Mouse (Mus musculus): Measurements from ENCODE around the gene Dnajb4. TPM values are rescaled to one million over a fixed set of nuclear protein-coding genes. Genes with fewer than 3 reads are reported as not detected.
"Not testable (repeated sequence)": the region's sequence is repeated elsewhere in the genome, so short reads cannot be mapped to it uniquely, and the experiment has no call there.

The Dnajb4 gene
- polyA plus RNA-seq, 1 experiment, result 94.2 TPM

DNA sequence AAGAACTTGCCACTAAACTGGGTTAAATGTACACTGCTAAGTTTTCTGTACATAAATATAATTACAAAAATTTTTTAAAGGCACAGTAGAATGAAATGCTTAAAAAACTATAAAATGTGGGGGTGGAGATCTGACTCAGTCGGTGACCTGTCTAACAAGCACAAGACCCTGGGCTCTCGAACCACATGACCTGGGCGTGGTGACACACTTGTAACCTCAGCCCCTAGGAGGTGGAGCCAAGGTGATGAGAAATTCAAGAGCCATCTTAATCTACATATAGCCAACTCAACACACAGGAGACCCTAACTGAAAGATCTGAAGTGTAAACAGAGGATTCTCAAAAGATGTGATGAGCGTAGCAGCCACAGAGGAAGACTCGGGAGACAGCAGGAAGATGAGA lies 56.0 kb downstream of the Dnajb4 start:
- TF ChIP-seq POLR2A (IDR thresholded peaks at IDR 0.05; ENCODE audit: low read depth, low read length), result no peak
- no peak for TF ChIP-seq CTCF (IDR thresholded peaks at IDR 0.05; ENCODE audit: borderline replicate concordance, insufficient read depth, low read length)
- Histone ChIP-seq H3K4me3 (ENCODE audit: insufficient read depth, low read length) (no peak overlapping the region), H3K27ac (ENCODE audit: insufficient read depth, low read length) (no peak overlapping the region), H3K4me1 (ENCODE audit: control insufficient read depth, insufficient read depth, low read length) (peaks cover 15% of the 10 kb centered on the region)

DNA sequence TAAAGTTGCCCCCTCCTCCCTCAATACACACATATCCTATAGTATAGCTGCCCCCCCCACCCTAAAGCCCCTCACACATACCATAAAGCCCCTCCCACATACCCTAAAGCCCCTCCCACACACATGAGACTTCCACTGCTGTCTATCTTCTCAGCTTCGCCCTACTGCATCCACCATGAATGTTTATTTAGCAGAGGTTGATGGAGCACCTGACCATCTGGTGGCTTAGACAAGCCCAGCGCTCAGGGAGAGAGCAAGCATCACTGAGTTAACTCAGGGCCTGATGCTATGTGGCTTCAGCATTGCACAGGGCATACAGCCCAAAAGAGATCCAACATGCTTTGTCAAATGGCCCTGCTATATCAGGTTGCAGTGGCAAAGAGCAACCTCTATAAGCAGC lies 57.0 kb downstream of the Dnajb4 start:
- Histone ChIP-seq H3K4me3 (ENCODE audit: insufficient read depth, low read length) (no peak overlapping the region), H3K27ac (ENCODE audit: insufficient read depth, low read length) (no peak overlapping the region), H3K4me1 (ENCODE audit: control insufficient read depth, insufficient read depth, low read length) (peaks cover 13% of the 10 kb centered on the region)
- TF ChIP-seq CTCF (IDR thresholded peaks at IDR 0.05; ENCODE audit: borderline replicate concordance, insufficient read depth, low read length) (no peak), POLR2A (IDR thresholded peaks at IDR 0.05; ENCODE audit: low read depth, low read length) (no peak)

DNA sequence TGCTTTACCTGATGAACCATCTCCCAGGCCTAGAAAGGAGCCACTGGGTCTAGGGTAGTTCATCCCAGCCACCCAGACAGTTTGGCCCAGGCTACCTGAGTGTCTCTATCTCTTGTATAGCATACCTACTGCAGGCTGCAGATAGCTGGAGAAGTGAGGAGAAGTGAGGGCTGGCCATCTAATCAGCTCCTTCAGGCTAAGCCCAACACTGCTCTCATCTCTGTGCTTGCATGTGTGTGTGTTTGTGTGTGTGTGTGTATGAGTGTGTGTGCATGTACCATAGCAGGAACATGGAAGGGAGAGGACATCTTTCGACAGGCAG lies 57.7 kb downstream of the Dnajb4 start:
- H3K27ac ChIP-seq (ENCODE audit: insufficient read depth, low read length), result no peak overlapping the region
- H3K4me3 ChIP-seq (ENCODE audit: insufficient read depth, low read length), result no peak overlapping the region
- H3K4me1 ChIP-seq (ENCODE audit: control insufficient read depth, insufficient read depth, low read length), result peaks cover 13% of the 10 kb centered on the region
- no peak for TF ChIP-seq POLR2A (IDR thresholded peaks at IDR 0.05; ENCODE audit: low read depth, low read length)
- no peak for TF ChIP-seq CTCF (IDR thresholded peaks at IDR 0.05; ENCODE audit: borderline replicate concordance, insufficient read depth, low read length)

DNA sequence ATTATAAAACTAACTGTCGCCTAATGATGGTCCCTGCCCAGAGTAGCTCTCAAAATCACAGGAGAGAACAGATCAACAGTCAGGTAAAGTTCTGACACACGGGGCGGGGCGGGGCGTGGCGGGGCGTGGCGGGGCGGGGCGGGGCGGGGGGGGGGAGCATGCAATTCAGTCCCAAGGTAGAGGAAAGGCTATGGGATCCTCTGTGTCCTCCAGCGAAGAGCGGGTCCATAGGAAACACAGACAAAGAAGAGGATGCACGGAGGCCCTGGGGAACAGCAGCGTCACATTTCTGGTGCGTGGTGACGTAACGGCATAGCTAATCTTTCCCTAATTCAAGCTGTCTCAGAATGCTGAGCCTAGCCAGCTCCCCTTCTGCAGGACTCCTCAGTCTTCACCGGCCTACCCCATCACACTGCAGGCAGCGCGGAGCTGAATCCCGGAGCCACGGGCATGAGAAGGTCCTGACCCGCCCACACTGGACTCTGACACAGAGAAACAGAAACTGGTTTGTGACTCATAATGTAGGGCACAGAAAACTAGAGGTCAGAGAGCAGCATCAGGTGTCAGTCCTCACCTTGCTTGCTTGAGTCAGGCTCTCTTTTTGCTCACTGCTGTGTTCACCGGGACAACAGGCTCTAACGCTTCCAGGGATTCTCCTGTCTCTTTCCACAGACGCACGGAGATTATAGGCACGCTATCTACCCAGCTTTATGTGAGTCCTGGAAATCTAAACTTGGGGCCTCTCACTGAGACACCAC lies 58.2 kb downstream of the Dnajb4 start:
- Histone ChIP-seq H3K4me1 (ENCODE audit: control insufficient read depth, insufficient read depth, low read length) (peaks cover 13% of the 10 kb centered on the region), H3K4me3 (ENCODE audit: insufficient read depth, low read length) (no peak overlapping the region), H3K27ac (ENCODE audit: insufficient read depth, low read length) (no peak overlapping the region)
- TF ChIP-seq CTCF (IDR thresholded peaks at IDR 0.05; ENCODE audit: borderline replicate concordance, insufficient read depth, low read length), result no peak
- TF ChIP-seq POLR2A (IDR thresholded peaks at IDR 0.05; ENCODE audit: low read depth, low read length), result no peak

DNA sequence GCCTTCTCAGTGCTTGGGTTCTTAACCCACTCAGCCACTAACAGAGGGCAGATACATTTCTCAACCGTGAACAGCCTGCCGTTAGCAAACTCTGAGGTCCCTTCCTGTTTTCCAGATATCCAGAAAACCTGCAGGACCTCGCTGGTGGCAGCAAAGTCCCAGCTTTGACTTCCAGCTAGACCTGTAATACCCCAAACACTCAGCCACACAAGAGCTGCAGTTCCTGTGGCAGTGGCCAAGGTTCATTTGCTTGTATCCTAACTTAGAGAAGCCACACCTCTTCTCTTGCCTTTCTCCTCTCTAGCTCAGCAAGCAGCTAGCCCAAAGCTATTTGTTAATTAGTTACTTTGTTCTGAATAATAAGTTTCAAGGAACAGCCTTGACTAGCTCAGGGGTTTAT lies 60.2 kb downstream of the Dnajb4 start:
- no peak for TF ChIP-seq POLR2A (IDR thresholded peaks at IDR 0.05; ENCODE audit: low read depth, low read length)
- no peak for TF ChIP-seq CTCF (IDR thresholded peaks at IDR 0.05; ENCODE audit: borderline replicate concordance, insufficient read depth, low read length)
- Histone ChIP-seq H3K4me1 (ENCODE audit: control insufficient read depth, insufficient read depth, low read length) (peaks cover 8% of the 10 kb centered on the region), H3K27ac (ENCODE audit: insufficient read depth, low read length) (no peak overlapping the region), H3K4me3 (ENCODE audit: insufficient read depth, low read length) (no peak overlapping the region)

DNA sequence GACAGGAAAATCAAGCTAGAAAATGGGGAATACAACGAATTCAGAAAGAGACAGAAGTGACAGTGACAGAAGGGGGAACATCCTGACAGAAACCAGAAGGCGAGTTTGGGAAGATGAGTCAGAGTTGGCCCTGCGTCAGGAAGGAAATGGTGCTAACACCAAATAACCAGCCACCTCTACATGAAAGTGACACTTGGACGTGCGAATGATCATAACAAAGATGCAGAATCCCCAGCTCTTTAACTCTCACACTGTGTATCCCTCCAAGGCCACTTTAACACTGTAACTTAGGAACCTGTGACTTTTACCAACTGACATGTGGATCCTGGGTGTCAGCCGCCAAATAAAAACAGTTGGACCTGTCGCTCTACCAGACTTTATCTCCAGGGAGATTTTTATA lies 60.7 kb downstream of the Dnajb4 start:
- Histone ChIP-seq H3K4me1 (ENCODE audit: control insufficient read depth, insufficient read depth, low read length) (peaks cover 5% of the 10 kb centered on the region), H3K27ac (ENCODE audit: insufficient read depth, low read length) (no peak overlapping the region), H3K4me3 (ENCODE audit: insufficient read depth, low read length) (no peak overlapping the region)
- TF ChIP-seq POLR2A (IDR thresholded peaks at IDR 0.05; ENCODE audit: low read depth, low read length) (no peak), CTCF (IDR thresholded peaks at IDR 0.05; ENCODE audit: borderline replicate concordance, insufficient read depth, low read length) (no peak)

DNA sequence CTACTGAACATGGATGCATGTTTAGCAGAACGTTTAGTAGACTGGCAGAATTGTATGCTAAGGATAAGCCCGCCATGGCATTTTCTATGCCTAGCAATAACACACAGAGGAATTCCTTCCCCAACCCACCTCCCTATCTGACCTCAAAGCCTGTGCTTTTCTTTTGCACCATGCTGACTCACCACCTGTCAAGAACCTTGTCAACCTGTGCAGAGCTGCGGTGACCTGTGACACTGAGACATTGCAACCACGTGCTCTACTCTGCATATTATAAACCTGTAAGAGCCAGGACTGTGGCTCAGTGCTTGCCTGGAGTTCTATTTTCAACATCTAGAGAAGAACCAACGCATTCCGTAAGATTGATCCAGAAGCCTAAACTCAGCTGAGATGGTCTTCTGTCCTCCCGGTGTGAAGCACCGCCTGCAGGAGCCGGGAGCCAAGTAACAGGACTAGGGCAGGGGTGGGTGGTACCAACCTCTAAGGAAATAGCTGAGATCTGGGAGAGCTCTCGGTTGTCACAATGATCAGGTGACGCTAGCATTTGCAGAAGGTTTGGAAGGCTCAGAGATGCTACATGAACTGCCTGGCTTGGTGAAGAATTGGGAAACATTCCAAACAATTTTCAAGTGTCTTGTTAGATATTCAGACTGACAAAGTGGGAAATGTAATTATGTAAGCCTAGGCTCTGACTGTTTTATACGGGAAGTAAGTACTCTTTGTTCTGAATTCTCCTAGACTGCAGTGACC lies 62.8 kb downstream of the Dnajb4 start:
- no peak overlapping the region for H3K27ac ChIP-seq (ENCODE audit: insufficient read depth, low read length)
- peaks cover 16% of the 10 kb centered on the region for H3K4me1 ChIP-seq (ENCODE audit: control insufficient read depth, insufficient read depth, low read length)
- TF ChIP-seq POLR2A (IDR thresholded peaks at IDR 0.05; ENCODE audit: low read depth, low read length), result no peak
- TF ChIP-seq CTCF (IDR thresholded peaks at IDR 0.05; ENCODE audit: borderline replicate concordance, insufficient read depth, low read length), result no peak
- H3K4me3 ChIP-seq (ENCODE audit: insufficient read depth, low read length), result no peak overlapping the region

DNA sequence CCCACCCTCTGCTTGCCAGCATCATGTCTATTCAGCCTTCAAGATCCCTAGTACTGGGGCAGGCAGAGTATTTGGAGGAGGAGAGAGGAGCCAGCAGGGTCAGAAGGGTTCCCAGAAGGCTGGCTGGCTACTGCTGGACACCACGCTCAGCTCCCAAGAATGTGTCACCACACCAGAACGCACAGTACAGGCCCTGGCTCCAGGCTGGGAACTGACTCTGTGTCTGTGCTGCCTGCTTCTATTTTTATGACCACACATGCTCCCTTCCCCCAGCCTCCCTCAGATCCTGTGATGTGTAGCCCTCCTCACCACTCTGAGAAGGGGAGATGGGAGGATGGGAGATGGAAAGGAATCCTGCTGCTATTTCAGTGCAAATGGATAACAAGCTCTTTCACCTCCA lies 64.9 kb downstream of the Dnajb4 start:
- H3K4me1 ChIP-seq (ENCODE audit: control insufficient read depth, insufficient read depth, low read length), result peaks cover 16% of the 10 kb centered on the region
- H3K4me3 ChIP-seq (ENCODE audit: insufficient read depth, low read length), result no peak overlapping the region
- no peak; the same call in 1 of the 2 replicates for TF ChIP-seq POLR2A (IDR thresholded peaks at IDR 0.05; ENCODE audit: low read depth, low read length)
- no peak for TF ChIP-seq CTCF (IDR thresholded peaks at IDR 0.05; ENCODE audit: borderline replicate concordance, insufficient read depth, low read length)
- peak overlapping the region; percentile 94 for H3K27ac ChIP-seq (ENCODE audit: insufficient read depth, low read length)

DNA sequence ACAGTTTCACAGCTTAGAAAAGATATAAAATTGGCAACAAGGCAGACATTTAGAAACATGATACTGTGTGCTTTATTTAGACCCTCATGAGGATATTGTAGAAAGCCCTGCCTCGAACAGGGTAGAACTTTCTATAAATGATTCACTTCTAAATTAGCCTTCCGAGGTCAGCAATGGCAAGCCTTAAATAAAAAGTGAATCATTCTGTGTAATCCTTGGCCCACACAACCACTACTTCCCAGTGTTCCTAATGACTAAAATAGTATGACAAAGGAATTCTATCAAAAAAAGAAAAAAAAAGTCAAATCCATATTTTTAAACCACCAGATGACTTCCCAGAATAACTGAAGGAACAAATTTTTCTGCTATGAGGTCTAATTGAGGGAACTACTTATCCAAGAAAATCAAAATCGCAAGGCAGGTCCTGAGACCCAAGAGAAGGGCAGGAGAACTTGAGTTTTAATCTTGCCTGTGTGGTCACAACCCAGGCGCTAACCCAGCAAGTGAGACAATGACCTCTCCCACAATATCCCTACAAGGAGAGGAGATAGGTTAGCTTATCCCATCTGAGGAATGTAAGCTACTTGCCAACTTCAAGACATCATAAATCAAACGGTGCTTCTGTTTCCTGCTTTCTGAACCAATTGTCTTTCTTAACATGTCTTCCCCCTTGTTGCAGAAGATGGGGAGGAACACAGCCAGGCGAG lies 67.0 kb downstream of the Dnajb4 start:
- TF ChIP-seq CTCF (IDR thresholded peaks at IDR 0.05; ENCODE audit: borderline replicate concordance, insufficient read depth, low read length) (no peak), POLR2A (IDR thresholded peaks at IDR 0.05; ENCODE audit: low read depth, low read length) (no peak)
- Histone ChIP-seq H3K4me1 (ENCODE audit: control insufficient read depth, insufficient read depth, low read length) (peaks cover 12% of the 10 kb centered on the region), H3K4me3 (ENCODE audit: insufficient read depth, low read length) (no peak overlapping the region), H3K27ac (ENCODE audit: insufficient read depth, low read length) (peak overlapping the region; percentile 94)

DNA sequence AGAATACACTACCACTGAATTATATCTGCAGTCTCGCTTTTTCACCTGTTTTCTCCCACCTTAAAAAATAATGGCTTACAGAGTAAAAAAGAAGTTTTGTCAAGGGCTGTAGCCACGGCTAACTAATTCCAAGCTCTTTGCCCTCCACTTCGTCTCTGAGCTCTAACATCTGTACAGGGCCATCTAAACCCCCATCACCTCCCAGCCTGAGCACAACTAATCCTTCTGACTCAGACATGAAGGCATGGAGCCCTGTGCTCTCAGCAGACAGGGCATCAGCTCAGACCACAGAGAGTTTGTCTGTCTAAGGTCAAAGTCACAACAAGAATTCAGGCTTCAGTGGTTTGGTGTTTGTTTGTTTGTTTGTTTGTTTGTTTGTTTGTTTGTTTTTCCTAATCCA lies 68.0 kb downstream of the Dnajb4 start:
- Histone ChIP-seq H3K4me1 (ENCODE audit: control insufficient read depth, insufficient read depth, low read length) (peaks cover 12% of the 10 kb centered on the region), H3K4me3 (ENCODE audit: insufficient read depth, low read length) (no peak overlapping the region), H3K27ac (ENCODE audit: insufficient read depth, low read length) (peak overlapping the region; percentile 35; the same call in 1 of the 2 replicates)
- no peak for TF ChIP-seq CTCF (IDR thresholded peaks at IDR 0.05; ENCODE audit: borderline replicate concordance, insufficient read depth, low read length)

DNA sequence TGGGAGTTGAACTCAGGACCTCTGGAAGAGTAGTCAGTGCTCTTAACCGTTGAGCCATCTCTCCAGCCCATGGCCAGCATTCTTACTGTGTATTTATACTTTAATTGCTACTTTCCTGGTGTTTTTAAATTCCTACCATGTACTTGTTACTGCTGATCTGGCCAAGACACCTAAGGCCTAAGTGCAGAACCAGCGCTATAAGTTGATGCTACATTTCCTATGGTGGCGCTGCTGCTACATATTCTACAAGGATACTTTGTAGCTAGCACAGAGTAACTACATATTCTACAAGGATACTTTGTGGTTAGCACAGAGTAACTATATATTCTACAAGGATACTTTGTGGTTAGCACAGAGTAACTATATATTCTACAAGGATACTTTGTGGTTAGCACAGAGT lies 70.8 kb downstream of the Dnajb4 start:
- H3K27ac ChIP-seq (ENCODE audit: insufficient read depth, low read length); H3K4me3 ChIP-seq (ENCODE audit: insufficient read depth, low read length): not testable (repeated sequence)
- peaks cover 11% of the 10 kb centered on the region for H3K4me1 ChIP-seq (ENCODE audit: control insufficient read depth, insufficient read depth, low read length)

DNA sequence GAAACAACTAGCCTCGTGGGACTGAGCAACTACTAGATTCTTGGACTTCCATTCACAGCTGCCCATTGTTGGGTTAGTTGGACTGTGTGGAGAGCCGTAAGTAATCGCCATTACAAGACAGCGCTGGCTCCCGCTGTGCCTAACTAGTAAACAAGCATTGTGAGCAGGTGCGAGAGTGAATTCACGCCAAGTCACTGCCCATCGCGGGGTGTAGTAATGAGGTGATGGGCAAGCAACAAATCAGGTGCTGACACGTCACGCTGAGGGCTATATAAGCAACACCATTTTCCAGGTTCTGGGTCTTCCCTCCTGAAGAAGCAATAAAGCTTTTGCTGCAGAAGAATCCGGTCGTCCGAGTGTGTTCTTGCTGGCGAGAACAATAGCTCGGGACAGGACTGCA lies 74.0 kb downstream of the Dnajb4 start:
- H3K4me3 ChIP-seq (ENCODE audit: insufficient read depth, low read length); H3K27ac ChIP-seq (ENCODE audit: insufficient read depth, low read length); H3K4me1 ChIP-seq (ENCODE audit: control insufficient read depth, insufficient read depth, low read length): not testable (repeated sequence)

Measured in embryonic fibroblast, embryonic 13.5 days (primary cell).